Mouse (Mus musculus) heart, postnatal 14 days (tissue): ENCODE data around the gene Myh14. TPM values are rescaled to one million over a fixed set of nuclear protein-coding genes. Genes with fewer than 3 reads are reported as not detected.

ENCODE experiments used
- total RNA-seq, 2 experiments: library from RNA; stranded (reverse); gene quantifications; 2 replicates each; pipeline ENCODE4 v1.2.3; 2021

Myh14 gene
- total RNA-seq, 2 experiments from 2014 or later: 55.0 to 72.4 TPM

Other genes starting within 250 kb of the Myh14 start
- gene Lrrc4b, start 241.8 kb downstream of the Myh14 start, total RNA-seq: 10 to 100 TPM; 18.7 to 19.7 TPM
- 1 to 10 TPM in 1 of 2 experiments, under 1 TPM in 1; 1.00 to 1.1 TPM for gene Aspdh, start 205.5 kb downstream of the Myh14 start, total RNA-seq
- 100 to 1,000 TPM; 105 to 111 TPM for gene Josd2, start 202.9 kb downstream of the Myh14 start, total RNA-seq
- gene Emc10, start 174.3 kb downstream of the Myh14 start, total RNA-seq: 10 to 100 TPM; 95.4 to 98.8 TPM
- 1 to 10 TPM; 5.3 to 6.5 TPM for gene Fam71e1, start 174.3 kb downstream of the Myh14 start, total RNA-seq
- gene Mybpc2, start 146.2 kb downstream of the Myh14 start, total RNA-seq: 10 to 100 TPM; 10.5 to 16.8 TPM
- gene Spib, start 138.8 kb downstream of the Myh14 start, total RNA-seq: 1 to 10 TPM in 1 of 2 experiments, under 1 TPM in 1; 0.65 to 1.1 TPM
- 10 to 100 TPM; 14.5 to 16.0 TPM for gene Pold1, start 122.0 kb downstream of the Myh14 start, total RNA-seq
- 10 to 100 TPM; 49.1 to 53.5 TPM for gene Nr1h2, start 116.9 kb downstream of the Myh14 start, total RNA-seq
- gene Napsa, start 98.5 kb downstream of the Myh14 start, total RNA-seq: under 1 TPM; 0.46 to 0.60 TPM
- gene Kcnc3, start 80.2 kb downstream of the Myh14 start, total RNA-seq: 1 to 10 TPM; 1.3 to 1.5 TPM
- not detected for gene Izumo2, start 37.9 kb upstream of the Myh14 start, total RNA-seq
- 10 to 100 TPM; 25.4 to 28.1 TPM for gene Vrk3, start 77.6 kb upstream of the Myh14 start, total RNA-seq
- under 1 TPM; 0.14 to 0.15 TPM for gene Zfp473, start 80.2 kb upstream of the Myh14 start, total RNA-seq
- gene Nup62, start 145.2 kb upstream of the Myh14 start, total RNA-seq: 10 to 100 TPM; 31.6 to 33.3 TPM
- 1 to 10 TPM in 1 of 2 experiments, under 1 TPM in 1; 0.72 to 1.1 TPM for gene Il4i1, start 145.5 kb upstream of the Myh14 start, total RNA-seq
- 10 to 100 TPM; 52.4 to 57.4 TPM for gene Atf5, start 145.8 kb upstream of the Myh14 start, total RNA-seq
- gene Akt1s1, start 178.1 kb upstream of the Myh14 start, total RNA-seq: 10 to 100 TPM; 61.1 to 63.3 TPM
- 10 to 100 TPM; 41.0 to 42.8 TPM for gene Tbc1d17, start 178.2 kb upstream of the Myh14 start, total RNA-seq
- 10 to 100 TPM; 17.6 to 18.8 TPM for gene Pnkp, start 186.3 kb upstream of the Myh14 start, total RNA-seq
- 100 to 1,000 TPM; 149 to 160 TPM for gene Ptov1, start 198.9 kb upstream of the Myh14 start, total RNA-seq
- 10 to 100 TPM; 60.3 to 68.6 TPM for gene Med25, start 221.9 kb upstream of the Myh14 start, total RNA-seq
- gene Fuz, start 225.2 kb upstream of the Myh14 start, total RNA-seq: 10 to 100 TPM in 1 of 2 experiments, 1 to 10 TPM in 1; 9.0 to 18.1 TPM